In genomic region chr13:70654091-70654770, GRCm38 (mm10) we compare ENCODE assay signal across 8 mouse cellular contexts. TPM values are rescaled to one million over a fixed set of nuclear protein-coding genes. Genes with fewer than 3 reads are reported as not detected.
DNase-seq lines count a peak whose midpoint lies in the region; ATAC-seq lines count a peak whose summit lies in the region.

No protein-coding gene starts in this region.

- H3K27me3 ChIP-seq in forebrain, embryonic 10.5 days (ENCODE audit: poor library complexity, severe bottlenecking) = no peaks in the 10 kb centered on the region
- no peaks in the 10 kb centered on the region for H3K27me3 ChIP-seq in forebrain, embryonic 13.5 days

- no peak overlapping the region for H3K4me2 ChIP-seq in forebrain, embryonic 13.5 days

- H3K27ac ChIP-seq in forebrain, embryonic 10.5 days = 0 out of 2 replicates have a peak overlapping the region, but pooled peaks have one; percentile 65
- H3K27ac ChIP-seq in forebrain, embryonic 13.5 days = no peak overlapping the region

- no peak for ATAC-seq in forebrain, embryonic 13.5 days
- ATAC-seq in frontal cortex, adult (ENCODE audit: low TSS enrichment) = no peak

- no peaks in the 10 kb centered on the region for H3K9me3 ChIP-seq in forebrain, embryonic 10.5 days
- H3K9me3 ChIP-seq in forebrain, embryonic 13.5 days (replicated peaks) = no peaks in the 10 kb centered on the region

- H3K4me1 ChIP-seq in forebrain, embryonic 10.5 days = peaks cover 23% of the 10 kb centered on the region
- H3K4me1 ChIP-seq in forebrain, embryonic 13.5 days = no peaks in the 10 kb centered on the region

- no peak for DNase-seq in forebrain, embryonic 10.5 days (ENCODE audit: extremely low spot score, low spot score)
- peak; percentile 98 for DNase-seq in heart, adult 11 months
- peak; percentile 45 to 57 for DNase-seq in kidney, adult 8-10 months
- DNase-seq in lung, postnatal 4 days = peak; percentile 52 to 72
- DNase-seq in urinary bladder, postnatal 36 days (ENCODE audit: low spot score in 2 of 2) = no peak
- DNase-seq in frontal cortex, adult 2 months (ENCODE audit: extremely low spot score in 1 of 2, low spot score in 1 of 2) = no peak

- H3K36me3 ChIP-seq in forebrain, embryonic 10.5 days (replicated peaks) = no peaks in the 10 kb centered on the region
- no peaks in the 10 kb centered on the region for H3K36me3 ChIP-seq in forebrain, embryonic 13.5 days (ENCODE audit: poor library complexity, severe bottlenecking)

- no peak overlapping the region for H3K4me3 ChIP-seq in forebrain, embryonic 10.5 days
- H3K4me3 ChIP-seq in forebrain, embryonic 13.5 days = no peak overlapping the region

- H3K9ac ChIP-seq in forebrain, embryonic 13.5 days = no peak overlapping the region

- 62% methylated on average over 5 of the region's 5 CpGs for WGBS in forebrain, embryonic 10.5 days
- 74% methylated on average over 5 of the region's 5 CpGs for WGBS in forebrain, embryonic 13.5 days

RNA-seq across cellular contexts. Expression of gene Ice1, which starts 16.8 kb away (rescaled TPM):
- polyA plus RNA-seq in forebrain, embryonic 10.5 days (2016; fragmentation: Nextera tagmentation; extraction: Ambion mirVana) = 21.8 and 22.4 TPM in 2 replicates
- polyA plus RNA-seq in forebrain, embryonic 13.5 days (2015; fragmentation: Nextera tagmentation; extraction: Ambion mirVana) = 22.4 and 27.2 TPM in 2 replicates
- polyA plus RNA-seq in frontal cortex, adult 2 months (2012; rRNA removed) = 106 and 119 TPM in 2 replicates

Comparison
In these comparisons a context has a peak if more than half of its experiments do, and no peak if none do; other contexts are left out.
1. DNase-seq: peak in heart, adult 11 months (single experiment), kidney, adult 8-10 months (2 of 2) and lung, postnatal 4 days (2 of 2); none in forebrain, embryonic 10.5 days (single experiment), urinary bladder, postnatal 36 days (0 of 2) and frontal cortex, adult 2 months (0 of 2).